Mouse (Mus musculus): ENCODE measurements around the gene Map3k19.
A peak's percentile ranks its signal among the peaks of the same experiment; 100 is the strongest.

Map3k19 gene

GRCm38 (mm10) chr1:127854486-127855222 lies at the start of gene Map3k19:
Gene Map3k19, minus strand, starts transcription at chr1:127855031.
- DNase-seq (ENCODE audit: low read depth, low spot score): no peak

GRCm38 (mm10) chr1:127899401-127899800 lies 44.6 kb upstream of the Map3k19 start:
- no peak for DNase-seq (ENCODE audit: low read depth, low spot score)

GRCm38 (mm10) chr1:127869276-127869675 lies 14.4 kb upstream of the Map3k19 start:
- DNase-seq (ENCODE audit: low read depth, low spot score): peak; percentile 21

- DNase-seq (ENCODE audit: low read depth, low spot score): peak; percentile 95
Measured at GRCm38 (mm10) chr1:127868300-127869261, 13.8 kb upstream of the Map3k19 start, which contains the start of gene Rab3gap1. Gene Rab3gap1, plus strand, starts transcription at chr1:127868773.

GRCm38 (mm10) chr1:127863806-127864205 lies 9.0 kb upstream of the Map3k19 start:
- no peak for DNase-seq (ENCODE audit: low read depth, low spot score)

DNA sequence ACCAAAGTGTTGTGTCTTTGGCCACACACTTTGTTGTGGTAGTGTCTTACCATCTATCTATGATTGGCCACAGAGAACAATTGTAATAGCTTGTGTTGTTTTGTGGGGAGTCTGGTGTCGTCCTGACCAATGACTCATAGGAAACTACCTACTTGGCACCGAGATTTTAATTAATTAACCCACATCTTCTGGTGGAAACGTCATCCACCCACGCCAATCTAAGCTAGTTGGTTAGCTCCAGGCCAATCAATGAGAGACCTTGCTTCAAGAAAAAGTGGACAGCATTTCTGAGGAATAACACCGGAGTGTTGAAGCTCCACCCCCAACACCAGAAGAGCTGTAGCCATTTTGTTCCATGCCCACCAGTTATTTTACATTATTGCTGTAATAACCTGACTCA lies 7.1 kb upstream of the Map3k19 start:
- no peak for DNase-seq (ENCODE audit: low read depth, low spot score)

GRCm38 (mm10) chr1:127860492-127860891 lies 5.7 kb upstream of the Map3k19 start:
- DNase-seq (ENCODE audit: low read depth, low spot score): no peak

GRCm38 (mm10) chr1:127859799-127860400 lies 5.1 kb upstream of the Map3k19 start:
- no peak for DNase-seq (ENCODE audit: low read depth, low spot score)

- peak; percentile 68 for DNase-seq (ENCODE audit: low read depth, low spot score)
Measured at GRCm38 (mm10) chr1:127858945-127859648, 4.3 kb upstream of the Map3k19 start.

GRCm38 (mm10) chr1:127850075-127850610 lies 4.7 kb downstream of the Map3k19 start:
- no peak for DNase-seq (ENCODE audit: low read depth, low spot score)

DNA sequence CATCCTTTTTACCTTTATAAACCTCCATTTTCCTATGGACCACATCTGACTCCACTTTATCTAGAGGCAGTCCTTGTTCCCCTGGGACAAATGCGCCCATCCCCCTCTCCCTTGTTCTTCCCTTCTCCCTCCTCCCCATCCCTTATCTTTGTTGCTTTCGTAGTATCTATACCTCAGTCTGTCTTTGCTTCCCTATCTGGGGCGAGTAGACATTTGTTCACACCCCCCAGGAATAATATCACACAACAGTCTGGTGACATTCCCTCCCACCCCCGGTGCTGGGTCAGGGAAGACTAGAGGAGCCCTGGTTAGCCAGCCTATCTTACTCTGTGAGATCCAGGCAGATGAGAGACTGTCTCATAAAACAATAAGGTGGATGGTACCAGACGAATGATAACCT lies 9.4 kb downstream of the Map3k19 start:
- DNase-seq (ENCODE audit: low read depth, low spot score): no peak

DNA sequence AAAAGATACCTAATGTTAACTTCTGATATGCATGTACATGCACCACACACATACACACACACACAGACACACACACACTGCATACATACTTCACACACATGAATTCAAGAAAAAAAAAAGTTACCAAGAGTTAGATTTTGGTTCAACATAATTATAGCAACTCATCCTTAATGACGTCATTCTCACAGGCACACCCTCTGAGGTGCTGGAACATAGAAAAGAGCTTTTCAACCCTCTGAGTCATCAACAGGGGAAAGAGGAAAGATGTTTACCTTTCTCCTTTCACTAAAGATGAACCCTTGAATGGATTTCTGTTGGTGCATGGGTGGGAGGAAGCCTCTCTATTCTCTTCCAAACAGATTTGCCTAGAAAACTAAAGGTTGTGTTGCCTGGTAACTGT lies 16.2 kb downstream of the Map3k19 start:
- no peak for DNase-seq (ENCODE audit: low read depth, low spot score)

DNA sequence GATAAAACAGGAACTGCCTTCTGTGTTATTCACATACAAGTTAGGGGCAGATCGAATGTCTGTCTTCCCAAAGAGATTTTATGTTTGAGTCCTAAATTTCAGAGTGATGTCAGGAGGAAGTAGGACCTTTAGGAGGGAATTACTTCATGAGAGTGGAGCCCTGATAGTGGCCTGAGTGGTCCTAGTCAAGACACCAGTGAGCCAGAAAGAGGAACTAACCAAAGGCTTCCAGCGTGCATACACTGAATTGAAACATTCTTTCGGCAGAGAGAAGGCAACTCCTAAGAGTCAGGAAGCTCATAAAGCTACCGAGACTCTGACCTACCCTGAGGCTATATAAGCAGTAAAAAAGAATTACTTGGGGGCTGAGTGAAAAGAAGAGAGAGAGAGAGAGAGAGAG lies 18.2 kb downstream of the Map3k19 start:
- DNase-seq (ENCODE audit: low read depth, low spot score): peak; percentile 62

- DNase-seq (ENCODE audit: low read depth, low spot score): no peak
Measured at GRCm38 (mm10) chr1:127834202-127834601, 20.6 kb downstream of the Map3k19 start.

DNA sequence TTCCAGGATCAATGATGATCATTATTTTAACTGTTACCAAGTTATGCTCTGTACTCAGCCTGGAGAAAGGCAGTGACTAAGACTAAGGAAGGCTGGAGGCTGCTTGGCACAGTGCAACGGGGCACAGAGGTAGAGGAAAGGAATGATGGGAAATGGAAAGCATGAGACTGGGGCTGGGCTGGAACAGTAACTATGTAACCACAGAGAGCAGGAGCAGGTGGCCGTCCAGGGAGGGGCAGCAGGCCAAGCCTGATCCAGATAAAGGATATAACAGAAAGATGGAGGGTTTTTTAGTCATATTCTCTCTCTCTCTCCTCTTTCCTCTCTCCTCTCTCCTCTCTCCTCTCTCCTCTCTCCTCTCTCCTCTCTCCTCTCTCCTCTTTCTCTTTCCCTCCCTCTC lies 21.1 kb downstream of the Map3k19 start:
- DNase-seq (ENCODE audit: low read depth, low spot score): no peak

DNA sequence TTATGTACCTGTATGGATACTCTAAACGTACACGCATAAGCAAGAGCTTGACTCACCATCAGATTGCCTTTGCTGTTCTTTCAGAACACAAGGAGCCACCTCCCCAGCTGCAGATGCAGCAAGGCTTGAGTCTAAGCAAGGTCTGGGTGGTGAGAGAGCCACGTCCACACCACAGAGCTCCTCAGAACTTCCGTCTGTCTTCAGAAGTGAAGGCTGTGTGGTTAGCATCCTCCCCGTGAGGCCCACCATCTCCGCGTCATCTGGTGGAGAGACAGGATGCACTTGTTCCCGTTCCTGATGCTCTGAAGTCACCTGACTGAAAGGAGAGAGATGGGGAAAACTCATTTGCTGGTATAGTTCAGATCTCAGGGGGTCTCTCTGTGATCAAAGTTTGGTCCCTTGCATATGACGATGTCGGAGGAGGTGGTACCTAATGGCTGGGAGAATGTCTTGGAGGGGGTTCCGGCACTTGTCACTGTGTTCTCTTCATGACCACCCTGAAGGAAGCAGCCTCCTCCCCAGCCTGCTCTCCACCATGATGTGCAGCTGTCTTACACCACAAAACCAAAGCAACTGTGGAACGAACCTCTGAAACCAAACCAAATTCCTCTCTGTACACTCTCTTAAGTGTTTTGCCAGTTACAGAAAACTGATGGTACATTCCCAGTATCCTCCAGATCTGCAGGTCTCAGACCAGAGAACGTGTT lies 24.5 kb downstream of the Map3k19 start:
- DNase-seq (ENCODE audit: low read depth, low spot score): no peak

- DNase-seq (ENCODE audit: low read depth, low spot score): peak; percentile 77
Measured at GRCm38 (mm10) chr1:127827325-127827724, 27.5 kb downstream of the Map3k19 start.

GRCm38 (mm10) chr1:127816381-127816780 lies 38.5 kb downstream of the Map3k19 start:
- no peak for DNase-seq (ENCODE audit: low read depth, low spot score)

DNA sequence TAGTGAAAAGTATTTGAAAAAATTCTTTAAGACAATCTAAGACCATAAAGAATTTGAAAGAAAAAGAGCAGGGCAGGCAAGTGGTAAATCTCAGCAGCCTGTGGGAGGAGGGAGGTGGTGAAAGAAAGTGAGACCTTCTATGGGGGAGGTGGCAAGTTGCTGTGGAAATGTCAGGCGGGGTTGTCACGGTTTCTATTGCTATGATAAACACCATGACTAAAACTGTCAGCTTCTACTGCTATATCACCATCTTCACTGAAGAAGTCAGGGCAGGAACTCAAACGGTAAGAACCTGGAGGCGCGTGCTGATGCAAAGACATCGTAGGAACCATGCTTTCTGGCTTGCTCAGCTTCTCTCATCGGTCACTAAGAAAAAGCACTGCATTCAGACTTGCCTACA lies 41.9 kb downstream of the Map3k19 start:
- no peak for DNase-seq (ENCODE audit: low read depth, low spot score)

DNA sequence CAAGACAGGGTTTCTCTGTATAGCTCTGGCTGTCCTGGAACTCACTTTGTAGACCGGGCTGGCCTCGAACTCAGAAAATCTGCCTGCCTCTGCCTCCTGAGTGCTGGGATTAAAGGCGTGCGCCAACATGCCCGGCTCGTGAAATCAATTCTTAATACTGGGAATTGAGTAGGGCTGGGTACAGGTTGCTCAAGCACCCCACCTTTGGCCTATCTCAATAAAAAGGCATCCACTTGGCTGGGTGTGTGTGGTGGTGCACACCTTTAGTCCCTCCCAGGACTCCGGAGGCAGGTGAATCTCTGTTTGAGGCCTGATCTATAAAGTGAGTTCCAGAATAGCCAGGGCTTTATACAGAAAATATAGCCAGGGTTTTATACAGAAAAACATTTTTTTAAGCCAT lies 46.2 kb downstream of the Map3k19 start:
- DNase-seq (ENCODE audit: low read depth, low spot score): no peak

DNA sequence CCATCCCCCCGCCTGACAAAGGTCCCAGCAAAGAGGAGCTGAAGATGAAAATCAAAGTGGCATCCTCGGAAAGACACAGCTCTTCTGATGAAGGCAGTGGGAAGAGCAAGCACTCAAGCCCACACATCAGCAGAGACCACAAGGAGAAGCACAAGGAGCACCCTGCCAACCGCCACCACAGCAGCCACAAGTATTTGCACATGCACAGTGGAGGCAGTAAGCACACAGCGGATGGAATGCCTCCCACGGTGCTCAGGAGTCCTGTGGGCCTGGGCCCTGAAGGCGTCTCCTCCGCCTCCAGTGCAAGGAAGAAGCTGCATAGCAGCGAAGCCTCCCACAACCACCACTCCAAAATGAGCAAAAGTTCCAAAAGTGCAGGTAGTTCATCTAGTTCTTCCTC lies 51.9 kb downstream of the Map3k19 start:
- DNase-seq (ENCODE audit: low read depth, low spot score): no peak

Measured in A20 (cell line).